Comparison of ENCODE assay signal across 12 mouse cellular contexts in genomic region chr16:88657426-88657825, GRCm38 (mm10). TPM values are rescaled to one million over a fixed set of nuclear protein-coding genes. Genes with fewer than 3 reads are reported as not detected.
DNase-seq lines count a peak whose midpoint lies in the region; ATAC-seq and TF ChIP-seq lines count a peak whose summit lies in the region.
"Had no signal": no experiment of that assay in that cellular context is flagged by ENCODE, and none has a peak within 500 bp of the region (broad histone marks: within the 10 kb centered on the region; RNA-seq: fewer than 3 reads in every experiment).

No protein-coding gene starts in this region.

- no peak overlapping the region for H3K27ac ChIP-seq in kidney, adult 2 months (ENCODE audit: insufficient read depth, low read depth, low read length)
- H3K27ac ChIP-seq in forebrain, embryonic 14.5 days (ENCODE audit: low read depth, low read length), result no peak overlapping the region

- no peaks in the 10 kb centered on the region for H3K36me3 ChIP-seq in kidney, adult 2 months (ENCODE audit: control insufficient read depth, insufficient read depth, low read length)
- H3K36me3 ChIP-seq in forebrain, embryonic 14.5 days (ENCODE audit: control insufficient read depth, insufficient read depth, low read length), result no peaks in the 10 kb centered on the region
- no peaks in the 10 kb centered on the region for H3K36me3 ChIP-seq in splenic B cell, adult 2 months (ENCODE audit: control insufficient read depth, insufficient read depth, low read length, poor library complexity, severe bottlenecking)

- H3K4me3 ChIP-seq in kidney, adult 2 months (ENCODE audit: insufficient read depth, low read depth, low read length), result no peak overlapping the region
- no peak overlapping the region for H3K4me3 ChIP-seq in forebrain, embryonic 14.5 days (ENCODE audit: low read depth, low read length)

- peak; percentile 34; the same call in 1 of the 2 replicates for ATAC-seq in forebrain, embryonic 14.5 days

- WGBS in kidney, adult 2 months, result 60% methylated on average over 1 of the region's 1 CpGs
- WGBS in forebrain, embryonic 14.5 days, result 39% methylated on average over 1 of the region's 1 CpGs

- no peak overlapping the region for H3K4me2 ChIP-seq in forebrain, embryonic 14.5 days (ENCODE audit: low read length)

- peak; percentile 75 for TF ChIP-seq CTCF in kidney, adult 2 months (conservative IDR thresholded peaks at IDR 0.05; ENCODE audit: insufficient read depth, insufficient read length, low read depth, low read length)

- no peaks in the 10 kb centered on the region for H3K27me3 ChIP-seq in kidney, adult 2 months (replicated peaks; ENCODE audit: control insufficient read depth, insufficient read depth, low read length)
- no peaks in the 10 kb centered on the region for H3K27me3 ChIP-seq in forebrain, embryonic 14.5 days (replicated peaks; ENCODE audit: control insufficient read depth, insufficient read depth, low read length)
- no peaks in the 10 kb centered on the region for H3K27me3 ChIP-seq in splenic B cell, adult 2 months (ENCODE audit: control insufficient read depth, insufficient read depth, low read length, poor library complexity, severe bottlenecking)

- H3K4me1 ChIP-seq in kidney, adult 2 months (ENCODE audit: control insufficient read depth, insufficient read depth, low read length), result no peaks in the 10 kb centered on the region
- H3K4me1 ChIP-seq in forebrain, embryonic 14.5 days (ENCODE audit: control insufficient read depth, insufficient read depth, low read length), result no peaks in the 10 kb centered on the region

- no peak overlapping the region for H3K9ac ChIP-seq in forebrain, embryonic 14.5 days (ENCODE audit: low read length)

- TF ChIP-seq POLR2A in kidney, adult 2 months (IDR thresholded peaks at IDR 0.05; ENCODE audit: low read depth, low read length), result no peak

- H3K9me3 ChIP-seq in forebrain, embryonic 14.5 days (replicated peaks; ENCODE audit: control insufficient read depth, low read length), result no peaks in the 10 kb centered on the region

- DNase-seq in kidney, adult 2 months, result peak; percentile 28
- DNase-seq in kidney, postnatal 25 days, result no peak
- DNase-seq in retina, adult 2 months (ENCODE audit: low read depth, low spot score), result peak; percentile 13
- no peak for DNase-seq in retina, postnatal 1 day
- DNase-seq in forebrain, embryonic 14.5 days (ENCODE audit: low spot score), result no peak
- peak; percentile 41 for DNase-seq in splenic B cell, adult 2 months (ENCODE audit: low read depth, low spot score)
- DNase-seq in cerebellum, adult 11-12 months, result no peak
- no peak for DNase-seq in adrenal gland, adult 18-20 months (ENCODE audit: low spot score in 2 of 2)
- DNase-seq: heart, adult 11 months had no signal

RNA-seq across cellular contexts. Expression of gene Krtap26-1, which starts 9.8 kb away (rescaled TPM):
- not detected in 2 replicates for polyA plus RNA-seq in kidney, adult 2 months (2012; rRNA removed)
- polyA plus RNA-seq in forebrain, embryonic 14.5 days (2014; fragmentation: Nextera tagmentation; extraction: Ambion mirVana), result not detected in 2 replicates
- total RNA-seq in adrenal gland, adult 18-20 months (2021), result not detected
- total RNA-seq: common myeloid progenitor, adult 5-6 weeks; layer of hippocampus, adult 8-10 months had no signal
- polyA plus RNA-seq: liver, embryonic 16.5 days had no signal

RNA-seq across cellular contexts. Expression of gene Krtap27-1, which starts 14.0 kb away (rescaled TPM):
- polyA plus RNA-seq in kidney, adult 2 months (2012; rRNA removed), result not detected in 2 replicates
- not detected in 2 replicates for polyA plus RNA-seq in forebrain, embryonic 14.5 days (2014; fragmentation: Nextera tagmentation; extraction: Ambion mirVana)
- not detected for total RNA-seq in adrenal gland, adult 18-20 months (2021)
- total RNA-seq: common myeloid progenitor, adult 5-6 weeks; layer of hippocampus, adult 8-10 months had no signal
- polyA plus RNA-seq: liver, embryonic 16.5 days had no signal

RNA-seq across cellular contexts. Expression of gene 2310079G19Rik, which starts 30.0 kb away (rescaled TPM):
- polyA plus RNA-seq in kidney, adult 2 months (2012; rRNA removed), result not detected in 2 replicates
- polyA plus RNA-seq in forebrain, embryonic 14.5 days (2014; fragmentation: Nextera tagmentation; extraction: Ambion mirVana), result not detected in 2 replicates
- not detected for total RNA-seq in adrenal gland, adult 18-20 months (2021)
- total RNA-seq: common myeloid progenitor, adult 5-6 weeks; layer of hippocampus, adult 8-10 months had no signal
- polyA plus RNA-seq: liver, embryonic 16.5 days had no signal

RNA-seq across cellular contexts. Expression of gene Krtap24-1, which starts 45.3 kb away (rescaled TPM):
- not detected in 2 replicates for polyA plus RNA-seq in kidney, adult 2 months (2012; rRNA removed)
- polyA plus RNA-seq in forebrain, embryonic 14.5 days (2014; fragmentation: Nextera tagmentation; extraction: Ambion mirVana), result not detected in 2 replicates
- not detected for total RNA-seq in adrenal gland, adult 18-20 months (2021)
- total RNA-seq: common myeloid progenitor, adult 5-6 weeks; layer of hippocampus, adult 8-10 months had no signal
- polyA plus RNA-seq: liver, embryonic 16.5 days had no signal

RNA-seq across cellular contexts. Expression of gene 2310061N02Rik, which starts 50.3 kb away (rescaled TPM):
- not detected in 2 replicates for polyA plus RNA-seq in kidney, adult 2 months (2012; rRNA removed)
- polyA plus RNA-seq in forebrain, embryonic 14.5 days (2014; fragmentation: Nextera tagmentation; extraction: Ambion mirVana), result not detected in 2 replicates
- not detected for total RNA-seq in adrenal gland, adult 18-20 months (2021)
- total RNA-seq: common myeloid progenitor, adult 5-6 weeks; layer of hippocampus, adult 8-10 months had no signal
- polyA plus RNA-seq: liver, embryonic 16.5 days had no signal

Comparison
In these comparisons a context has a peak if more than half of its experiments do, and no peak if none do; other contexts are left out.
1. DNase-seq: peak in kidney, adult 2 months (single experiment), retina, adult 2 months (single experiment) and splenic B cell, adult 2 months (single experiment); none in kidney, postnatal 25 days (0 of 2), retina, postnatal 1 day (single experiment), forebrain, embryonic 14.5 days (single experiment), cerebellum, adult 11-12 months (single experiment) and adrenal gland, adult 18-20 months (0 of 2).